Mouse (Mus musculus) embryonic facial prominence, embryonic 11.5 days (tissue): ENCODE results near the gene Ubqln4. TPM values are rescaled to one million over a fixed set of nuclear protein-coding genes. Genes with fewer than 3 reads are reported as not detected.
"Not testable (repeated sequence)": the region's sequence is repeated elsewhere in the genome, so short reads cannot be mapped to it uniquely, and the experiment has no call there.

ENCODE experiments used
- ATAC-seq: fragments of 200-750 bp; cut with Nextera tagmentation; replicated peaks from 2 replicates; pipeline ENCODE4 v1.8.0; 2017; ENCODE audit warnings: low read depth; ENCODE audit not compliant: insufficient number of reproducible peaks, low FRiP score, low TSS enrichment
- DNase-seq: peaks from one replicate; pipeline ENCODE4 v3.0.0-alpha.2; 2015; ENCODE audit warnings: low spot score
- H3K27ac ChIP-seq: fragments of 300-500 bp; sonication (generic); replicated peaks from 2 replicates; pipeline ENCODE4 v1.5.1; 2014; ENCODE audit warnings: mild to moderate bottlenecking, low read depth, low read length, control low read depth
- H3K27me3 ChIP-seq: fragments of 300-500 bp; sonication (generic); 2 replicates; pipeline ENCODE4 v1.6.1; 2014; ENCODE audit warnings: mild to moderate bottlenecking, low read length, moderate library complexity, mixed read lengths; ENCODE audit not compliant: control insufficient read depth, insufficient read depth
- H3K36me3 ChIP-seq: fragments of 300-500 bp; sonication (generic); replicated peaks from 2 replicates; pipeline ENCODE4 v1.6.1; 2014; ENCODE audit warnings: low read depth, mild to moderate bottlenecking, low read length, moderate library complexity, mixed read lengths; ENCODE audit not compliant: control insufficient read depth, insufficient read depth
- H3K4me1 ChIP-seq: fragments of 300-500 bp; sonication (generic); 2 replicates; pipeline ENCODE4 v1.6.1; 2014; ENCODE audit warnings: low read length, mixed read lengths; ENCODE audit not compliant: control insufficient read depth, insufficient read depth
- H3K4me2 ChIP-seq: fragments of 300-500 bp; sonication (generic); 2 replicates; pipeline ENCODE4 v1.6.1; 2014; ENCODE audit warnings: low read depth, mild to moderate bottlenecking, control low read depth, low read length, moderate library complexity
- H3K4me3 ChIP-seq: fragments of 300-500 bp; sonication (generic); 2 replicates; pipeline ENCODE4 v1.5.1; 2014; ENCODE audit warnings: low read depth, low read length, control low read depth
- H3K9ac ChIP-seq: fragments of 300-500 bp; sonication (generic); replicated peaks from 2 replicates; pipeline ENCODE4 v1.6.1; 2014; ENCODE audit warnings: mild to moderate bottlenecking, control low read depth, low read length
- H3K9me3 ChIP-seq: fragments of 300-500 bp; sonication (generic); replicated peaks from 2 replicates; pipeline ENCODE4 v1.6.1; 2016; ENCODE audit warnings: mild to moderate bottlenecking, low read length, inconsistent platforms, mixed read lengths; ENCODE audit not compliant: control insufficient read depth
- WGBS: fragments of 180-500 bp; shearing (Covaris S2); extraction: QIAGEN DNeasy Blood & Tissue Kit; methylation state at CpG from one replicate; pipeline ENCODE4 v1.1.7; 2014; 5-methylcytosine and 5-hydroxymethylcytosine counted together
- polyA plus RNA-seq: library from polyadenylated mRNA; unstranded; fragments of >200 nt; fragmentation: Nextera tagmentation; extraction: Ambion mirVana; gene quantifications from 2 replicates; pipeline ENCODE4 v1.2.1, GENCODE M21; 2014

The Ubqln4 gene
- polyA plus RNA-seq, 1 experiment from 2014 or later, result 62.1 TPM

DNA sequence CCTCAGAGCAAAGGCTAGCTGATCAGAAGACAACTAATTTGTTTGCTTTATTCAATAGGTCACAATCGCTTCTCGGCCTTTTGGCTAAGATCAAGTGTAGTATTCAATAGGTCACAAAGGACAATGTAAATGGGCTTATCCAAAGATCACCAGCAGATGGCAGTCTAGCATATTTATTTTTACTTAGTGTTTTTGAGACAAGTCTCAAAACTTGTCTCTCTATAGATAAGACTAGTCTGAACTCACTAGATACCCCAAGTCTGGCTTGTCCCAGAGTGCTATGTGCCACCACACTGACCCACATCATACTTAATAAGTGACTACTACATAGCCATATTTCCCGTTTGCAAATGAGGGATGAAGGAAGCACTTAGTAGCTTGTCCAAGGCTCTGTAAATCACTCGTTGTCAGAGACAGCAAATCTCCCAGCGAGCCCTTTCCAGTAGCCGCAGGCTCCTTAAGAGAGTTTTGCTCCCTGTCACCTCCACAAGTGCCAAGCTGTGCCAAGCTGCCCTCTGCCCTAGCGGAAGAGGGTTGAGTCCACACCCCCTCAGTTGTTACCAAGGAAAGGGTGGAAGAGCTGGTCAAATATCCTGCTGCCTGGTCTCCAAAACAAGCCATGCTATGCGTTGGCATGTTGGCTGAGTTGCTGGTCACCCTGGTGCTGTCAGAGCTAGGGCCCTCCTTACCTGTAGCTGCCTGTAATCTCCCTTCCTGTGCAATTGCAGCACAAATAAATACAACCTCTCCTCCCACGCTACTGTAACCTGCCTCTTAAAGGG lies 38.6 kb downstream of the Ubqln4 start:
- 34% methylated on average over 9 of the region's 9 CpGs for WGBS
- DNase-seq (peak; percentile 91), ATAC-seq (no peak)
- H3K4me2 ChIP-seq, result no peak overlapping the region
- H3K36me3 ChIP-seq, result peaks cover 7% of the 10 kb centered on the region
- no peak overlapping the region for H3K9ac ChIP-seq
- no peaks in the 10 kb centered on the region for H3K9me3 ChIP-seq
- H3K4me1 ChIP-seq, result no peaks in the 10 kb centered on the region
- H3K4me3 ChIP-seq, result no peak overlapping the region
- H3K27ac ChIP-seq, result no peak overlapping the region
- no peaks in the 10 kb centered on the region for H3K27me3 ChIP-seq

DNA sequence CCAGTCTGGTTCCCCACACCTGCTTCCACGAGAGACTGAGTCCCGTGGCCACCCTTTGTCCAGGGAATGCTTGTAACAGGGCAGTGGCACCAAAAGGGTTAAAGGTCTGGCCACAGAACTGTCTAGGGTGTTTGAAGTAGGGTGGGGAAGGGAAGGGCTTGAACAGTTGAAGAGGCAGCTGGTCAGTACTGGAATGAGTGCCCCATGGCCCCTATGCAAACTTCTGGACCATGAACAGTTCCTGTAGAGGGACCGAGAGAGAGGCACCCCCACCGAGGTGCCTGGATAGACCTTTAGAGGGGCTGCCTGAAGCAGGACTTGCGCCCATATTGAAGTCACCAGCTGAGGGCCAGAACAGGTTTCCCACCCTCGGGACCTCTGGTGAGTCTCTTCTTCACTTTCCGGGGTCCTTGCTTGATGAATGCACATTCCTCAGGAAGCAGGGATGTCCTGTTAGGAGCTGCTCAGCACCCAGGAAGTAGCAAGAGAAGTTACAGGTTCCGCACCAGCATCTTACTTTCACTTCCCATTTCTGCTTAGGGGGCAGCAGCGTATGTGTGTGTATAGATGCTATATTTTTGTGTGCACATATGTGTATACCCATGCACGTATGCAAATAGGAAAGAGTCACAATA lies 39.5 kb downstream of the Ubqln4 start:
- 66% methylated on average over 10 of the region's 10 CpGs for WGBS
- no peak overlapping the region for H3K27ac ChIP-seq
- DNase-seq (no peak), ATAC-seq (no peak)
- H3K4me3 ChIP-seq, result no peak overlapping the region
- H3K9ac ChIP-seq, result no peak overlapping the region
- H3K36me3 ChIP-seq, result peaks cover under 1% of the 10 kb centered on the region; the same call in 1 of the 2 replicates
- no peak overlapping the region for H3K4me2 ChIP-seq
- H3K4me1 ChIP-seq, result no peaks in the 10 kb centered on the region
- no peaks in the 10 kb centered on the region for H3K9me3 ChIP-seq
- no peaks in the 10 kb centered on the region for H3K27me3 ChIP-seq

DNA sequence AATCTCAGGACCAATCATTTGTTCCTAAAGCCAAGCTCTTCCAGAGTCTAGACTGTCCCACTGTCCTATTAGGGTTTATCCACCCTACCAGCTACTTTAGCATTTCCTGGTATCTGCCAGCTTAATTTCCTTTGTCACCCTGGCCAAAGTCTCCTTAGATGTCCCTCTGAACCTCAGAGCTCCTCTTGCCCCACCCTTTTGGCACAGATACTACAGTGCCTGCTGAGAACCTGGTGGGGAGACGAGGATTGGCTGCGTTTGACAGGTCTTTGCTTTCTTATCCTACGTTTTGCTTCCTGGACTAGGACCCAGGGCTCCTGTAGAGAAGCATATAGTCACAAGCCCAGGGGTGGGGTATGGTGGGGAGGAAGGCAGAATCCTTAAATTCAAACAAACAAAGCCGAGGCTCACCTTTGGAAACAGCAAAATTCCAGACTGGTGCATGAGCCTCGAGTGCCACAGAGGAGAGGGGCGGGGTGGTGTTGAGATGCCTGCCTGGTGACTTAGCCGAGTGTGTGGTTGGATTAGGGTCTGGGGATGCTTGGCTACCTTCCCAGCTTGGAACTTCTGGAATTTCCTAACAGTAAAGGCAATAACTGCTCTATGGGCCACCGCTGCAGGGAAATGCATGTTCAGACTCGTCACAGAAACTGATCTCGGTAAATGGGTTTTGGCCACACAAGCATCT lies 40.5 kb downstream of the Ubqln4 start:
- no peak overlapping the region for H3K27ac ChIP-seq
- no peak for ATAC-seq
- no peaks in the 10 kb centered on the region for H3K27me3 ChIP-seq
- no peaks in the 10 kb centered on the region for H3K9me3 ChIP-seq
- no peak overlapping the region for H3K4me2 ChIP-seq
- no peak for DNase-seq
- H3K4me1 ChIP-seq, result no peaks in the 10 kb centered on the region
- no peak overlapping the region for H3K4me3 ChIP-seq
- H3K36me3 ChIP-seq, result no peaks in the 10 kb centered on the region
- 71% methylated on average over 10 of the region's 10 CpGs for WGBS
- no peak overlapping the region for H3K9ac ChIP-seq

DNA sequence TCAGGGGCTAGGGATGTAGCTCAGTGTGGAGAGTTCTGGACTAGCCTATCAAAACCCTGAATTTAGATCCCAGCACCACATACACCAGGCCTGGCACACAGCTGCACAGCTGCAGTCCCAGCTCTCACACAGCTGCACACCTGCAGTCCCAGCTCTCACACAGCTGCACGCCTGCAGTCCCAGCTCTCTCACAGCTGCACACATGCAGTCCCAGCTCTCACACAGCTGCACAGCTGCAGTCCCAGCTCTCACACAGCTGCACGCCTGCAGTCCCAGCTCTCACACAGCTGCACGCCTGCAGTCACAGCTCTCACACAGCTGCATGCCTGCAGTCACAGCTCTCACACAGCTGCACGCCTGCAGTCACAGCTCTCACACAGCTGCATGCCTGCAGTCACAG lies 43.0 kb downstream of the Ubqln4 start:
- not testable (repeated sequence) for H3K4me1 ChIP-seq, H3K27me3 ChIP-seq, H3K27ac ChIP-seq, H3K9ac ChIP-seq, H3K9me3 ChIP-seq, H3K36me3 ChIP-seq, H3K4me2 ChIP-seq, DNase-seq, ATAC-seq, H3K4me3 ChIP-seq
- 85% methylated on average over 4 of the region's 4 CpGs for WGBS

DNA sequence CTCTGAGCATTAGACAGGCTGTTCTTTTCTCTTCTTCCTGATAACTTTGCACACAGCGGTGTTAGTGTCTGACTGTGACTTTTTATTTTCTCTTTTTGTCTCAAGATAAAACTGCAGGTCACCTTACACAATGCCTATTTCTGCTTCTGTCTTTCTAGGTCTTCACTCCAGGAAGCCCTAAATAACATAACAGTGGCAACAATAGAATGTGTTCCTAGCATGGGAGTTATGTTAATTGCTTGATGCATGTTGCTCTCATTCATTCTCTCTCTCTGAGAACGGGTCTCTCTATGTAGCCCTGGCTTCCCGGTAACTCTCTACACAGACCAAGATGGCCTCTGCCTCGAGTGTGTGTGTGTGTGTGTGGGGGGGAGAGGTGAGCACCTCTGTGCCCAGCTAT lies 48.9 kb downstream of the Ubqln4 start:
- H3K4me1 ChIP-seq, result no peaks in the 10 kb centered on the region
- no peak overlapping the region for H3K4me3 ChIP-seq
- no peak overlapping the region for H3K9ac ChIP-seq
- H3K36me3 ChIP-seq, result no peaks in the 10 kb centered on the region
- WGBS, result 80% methylated on average over 4 of the region's 4 CpGs
- no peaks in the 10 kb centered on the region for H3K9me3 ChIP-seq
- H3K27me3 ChIP-seq, result no peaks in the 10 kb centered on the region
- no peak for ATAC-seq
- H3K27ac ChIP-seq, result no peak overlapping the region
- no peak for DNase-seq
- no peak overlapping the region for H3K4me2 ChIP-seq

DNA sequence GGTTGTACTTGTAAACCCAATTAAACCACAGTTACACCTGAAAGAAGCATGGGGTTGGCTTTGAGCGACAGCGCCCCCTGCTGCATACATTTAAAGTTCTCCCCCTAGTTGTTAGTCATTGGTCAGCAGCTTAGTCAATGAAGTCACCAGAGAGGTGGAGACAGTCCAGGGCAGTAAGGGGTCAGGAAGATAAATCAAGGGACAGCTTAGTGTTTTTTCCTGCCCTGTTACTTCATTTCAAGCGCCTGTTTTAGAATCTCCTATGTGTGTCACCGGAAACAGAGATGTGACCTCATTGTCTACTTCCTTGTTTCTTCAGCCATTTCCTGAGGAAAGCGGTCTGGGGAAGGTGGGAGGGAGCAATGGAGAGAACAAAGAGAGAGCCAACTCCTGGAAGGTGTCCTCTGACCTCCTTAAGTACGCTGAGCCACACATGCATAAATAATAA lies 50.2 kb downstream of the Ubqln4 start:
- no peak for ATAC-seq
- H3K4me3 ChIP-seq, result no peak overlapping the region
- H3K4me1 ChIP-seq, result no peaks in the 10 kb centered on the region; the same call in 1 of the 2 replicates
- DNase-seq, result peak; percentile 65
- no peak overlapping the region for H3K4me2 ChIP-seq
- no peak overlapping the region for H3K27ac ChIP-seq
- H3K27me3 ChIP-seq, result no peaks in the 10 kb centered on the region
- no peaks in the 10 kb centered on the region for H3K36me3 ChIP-seq
- H3K9ac ChIP-seq, result no peak overlapping the region
- WGBS, result 23% methylated on average over 6 of the region's 6 CpGs
- no peaks in the 10 kb centered on the region for H3K9me3 ChIP-seq

DNA sequence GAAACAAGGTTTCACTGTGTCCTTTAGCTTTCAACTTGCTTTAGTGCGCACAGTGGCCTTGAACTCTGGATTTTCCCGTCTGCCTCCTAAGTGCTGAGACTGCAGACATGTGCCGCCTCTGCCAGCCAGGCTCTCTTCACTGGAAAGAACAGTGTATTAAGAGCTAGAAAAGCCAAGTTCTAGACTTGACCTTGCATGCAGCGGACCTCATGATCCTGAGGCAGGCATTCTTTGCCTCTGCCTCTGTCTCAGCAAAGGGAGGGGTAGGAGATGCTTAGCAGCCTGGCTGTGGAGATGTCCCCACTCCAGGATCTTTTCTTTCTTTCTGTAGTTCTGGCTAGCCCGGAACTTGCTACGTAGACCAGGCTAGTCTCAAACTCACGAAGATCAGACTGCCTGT lies 51.3 kb downstream of the Ubqln4 start:
- no peak for DNase-seq
- no peak overlapping the region for H3K4me2 ChIP-seq
- H3K9me3 ChIP-seq, result no peaks in the 10 kb centered on the region
- no peaks in the 10 kb centered on the region for H3K36me3 ChIP-seq
- no peaks in the 10 kb centered on the region for H3K27me3 ChIP-seq
- no peak for ATAC-seq
- H3K4me1 ChIP-seq, result no peaks in the 10 kb centered on the region; the same call in 1 of the 2 replicates
- H3K4me3 ChIP-seq, result no peak overlapping the region
- H3K9ac ChIP-seq, result no peak overlapping the region
- 88% methylated on average over 7 of the region's 7 CpGs for WGBS
- no peak overlapping the region for H3K27ac ChIP-seq

DNA sequence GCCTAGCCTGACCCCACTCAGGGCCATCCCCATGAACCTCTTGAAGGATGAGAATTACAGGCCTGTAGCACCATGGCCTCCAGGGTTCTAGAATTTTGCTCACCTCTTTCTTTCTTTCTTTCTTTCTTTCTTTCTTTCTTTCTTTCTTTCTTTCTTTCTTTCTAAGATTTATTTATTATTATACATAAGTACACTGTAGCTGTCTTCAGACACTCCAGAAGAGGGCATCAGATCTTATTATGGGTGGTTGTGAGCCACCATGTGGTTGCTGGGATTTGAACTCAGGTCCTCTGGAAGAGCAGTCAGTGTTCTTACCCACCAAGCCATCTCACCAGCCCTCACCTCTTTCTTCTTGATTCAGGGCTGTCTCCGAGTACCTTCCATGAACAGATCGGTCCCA lies 52.1 kb downstream of the Ubqln4 start, which contains the start of gene Arhgef2:
TSS of gene Arhgef2 (plus strand) at position 301 of the 400 bp plus-strand sequence.
- H3K4me2 ChIP-seq, result peak within 1 kb of the TSS; percentile 45
- H3K27me3 ChIP-seq, ATAC-seq, DNase-seq, H3K27ac ChIP-seq, H3K4me1 ChIP-seq, H3K36me3 ChIP-seq, H3K4me3 ChIP-seq, H3K9me3 ChIP-seq: not testable (repeated sequence)
- H3K9ac ChIP-seq, result 0 out of 2 replicates have a peak within 1 kb of the TSS, but pooled peaks have one; percentile 2
- 95% methylated on average over 2 of the region's 2 CpGs for whole genome bisulfite sequencing
